Mouse (Mus musculus) C2C12 (cell line): ENCODE results near the gene Id4.

Experiments
- CTCF ChIP-seq: IDR thresholded peaks from one replicate; pipeline ENCODE4 v1.5.1; 2011; ENCODE audit not compliant: control insufficient read depth, insufficient read depth, insufficient read length
- MYOD1 ChIP-seq: IDR thresholded peaks from one replicate; pipeline ENCODE4 v1.6.1; 2011; ENCODE audit warnings: low read depth; ENCODE audit not compliant: control insufficient read depth, insufficient read length

DNA sequence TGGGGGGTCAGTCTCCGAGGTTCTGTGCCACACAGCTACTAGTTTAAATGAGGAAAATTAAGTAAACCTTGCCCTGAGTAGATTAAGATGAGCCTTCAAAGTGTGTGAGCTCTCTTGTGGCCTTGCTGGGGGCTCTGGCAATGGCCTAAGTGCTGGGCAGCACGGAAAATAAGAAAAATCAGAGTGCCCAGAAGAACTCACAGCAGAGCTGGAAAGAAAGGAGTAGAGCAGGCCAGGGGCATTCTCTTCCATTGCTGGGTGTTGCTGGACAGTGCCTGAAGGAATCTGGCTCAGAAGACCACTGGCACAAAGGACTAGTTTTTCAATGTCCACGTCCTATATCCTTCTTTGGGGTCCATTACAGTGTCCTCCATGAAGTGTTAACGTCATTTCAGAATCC lies 32.9 kb upstream of the Id4 start:
- TF ChIP-seq CTCF (no peak), MYOD1 (no peak)
